Mouse (Mus musculus) myocyte (in vitro differentiated cells): ENCODE results near the gene Rab4a. TPM values are rescaled to one million over a fixed set of nuclear protein-coding genes. Genes with fewer than 3 reads are reported as not detected.
"Not testable (repeated sequence)": the region's sequence is repeated elsewhere in the genome, so short reads cannot be mapped to it uniquely, and the experiment has no call there.

Experiments used
- H3K27me3 ChIP-seq: one replicate; pipeline ENCODE4 v1.6.1; 2011; ENCODE audit not compliant: control insufficient read depth, insufficient read depth, insufficient read length
- H3K36me3 ChIP-seq: one replicate; pipeline ENCODE4 v1.6.1; 2011; ENCODE audit not compliant: control insufficient read depth, insufficient read depth
- H3K4me2 ChIP-seq: one replicate; pipeline ENCODE4 v1.6.1; 2011; ENCODE audit warnings: low read depth, control low read depth
- H3K4me3 ChIP-seq: one replicate; pipeline ENCODE4 v1.5.1; 2011; ENCODE audit warnings: mild to moderate bottlenecking, control low read depth, moderate library complexity
- H3K79me2 ChIP-seq: one replicate; pipeline ENCODE4 v1.6.1; 2011; ENCODE audit not compliant: control insufficient read depth, insufficient read depth
- H3ac ChIP-seq: one replicate; pipeline ENCODE4 v1.6.1; 2011; ENCODE audit not compliant: control insufficient read depth, insufficient read length
- CEBPB ChIP-seq: IDR thresholded peaks from 2 replicates; pipeline ENCODE4 v1.6.1; 2011; ENCODE audit warnings: mild to moderate bottlenecking, moderate library complexity; ENCODE audit not compliant: poor library complexity, insufficient read depth, severe bottlenecking
- E2F4 ChIP-seq: IDR thresholded peaks from one replicate; pipeline ENCODE4 v1.6.1; 2011; ENCODE audit warnings: mild to moderate bottlenecking, control low read depth, moderate library complexity; ENCODE audit not compliant: insufficient read depth
- MAX ChIP-seq: IDR thresholded peaks from one replicate; pipeline ENCODE4 v1.6.1; 2011; ENCODE audit warnings: low read depth, mild to moderate bottlenecking, control low read depth
- MYOD1 ChIP-seq, 3 experiments: IDR thresholded peaks; one replicate each; pipeline ENCODE4 v1.6.1; 2011; ENCODE audit warnings: control low read depth in 2 of 3, low read depth in 2 of 3, mild to moderate bottlenecking in 2 of 3, moderate library complexity in 1 of 3; ENCODE audit not compliant: insufficient read length in 2 of 3, control insufficient read depth in 1 of 3
- MYOG ChIP-seq, 3 experiments: IDR thresholded peaks; one replicate each; pipeline ENCODE4 v1.6.1; 2011; ENCODE audit warnings: control low read depth in 2 of 3, low read depth in 2 of 3, mild to moderate bottlenecking in 2 of 3; ENCODE audit not compliant: insufficient read length in 2 of 3, control insufficient read depth in 1 of 3, insufficient read depth in 1 of 3
- POLR2A ChIP-seq: IDR thresholded peaks from one replicate; pipeline ENCODE4 v1.6.1; 2011; ENCODE audit warnings: low read depth, mild to moderate bottlenecking, control low read depth, moderate library complexity; ENCODE audit not compliant: insufficient read length
- POLR2AphosphoS2 ChIP-seq: IDR thresholded peaks from one replicate; pipeline ENCODE4 v1.6.1; 2011; ENCODE audit warnings: low read depth, control low read depth; ENCODE audit not compliant: insufficient read length
- REST ChIP-seq: IDR thresholded peaks from one replicate; pipeline ENCODE4 v1.6.1; 2011; ENCODE audit warnings: mild to moderate bottlenecking, control low read depth, moderate library complexity; ENCODE audit not compliant: insufficient read depth, insufficient read length
- SRF ChIP-seq: IDR thresholded peaks from one replicate; pipeline ENCODE4 v1.6.1; 2011; ENCODE audit warnings: low read depth; ENCODE audit not compliant: control insufficient read depth, insufficient read length
- TCF12 ChIP-seq: IDR thresholded peaks from one replicate; pipeline ENCODE4 v1.6.1; 2011; ENCODE audit warnings: mild to moderate bottlenecking, control low read depth; ENCODE audit not compliant: poor library complexity, insufficient read depth, severe bottlenecking
- TCF3 ChIP-seq: IDR thresholded peaks from one replicate; pipeline ENCODE4 v1.6.1; 2011; ENCODE audit warnings: low read depth, control low read depth; ENCODE audit not compliant: insufficient read length
- USF1 ChIP-seq: IDR thresholded peaks from one replicate; pipeline ENCODE4 v1.6.1; 2011; ENCODE audit warnings: low read depth, mild to moderate bottlenecking, control low read depth, moderate library complexity
- polyA plus RNA-seq: library from polyadenylated mRNA; unstranded; fragments of >200 nt; fragmentation: generic; extraction: Trizol; gene quantifications from one replicate; pipeline ENCODE4 v1.2.1, GENCODE M21; 2012; ENCODE audit warnings: missing spikeins

The Rab4a gene
- polyA plus RNA-seq, 1 experiment: 24.0 TPM

- TF ChIP-seq CEBPB (no peak), E2F4 (no peak), REST (no peak), MAX (no peak), MYOG (IDR thresholded peaks at IDR 0.05; ENCODE audit: control insufficient read depth in 1 of 3, insufficient read depth in 1 of 3, insufficient read length in 2 of 3, low read depth in 2 of 3) (no peak), POLR2AphosphoS2 (no peak), TCF3 (no peak), MYOD1 (IDR thresholded peaks at IDR 0.05; ENCODE audit: control insufficient read depth in 1 of 3, insufficient read length in 2 of 3, low read depth in 2 of 3) (no peak), TCF12 (no peak), SRF (no peak), POLR2A (no peak), USF1 (no peak)
- peaks cover 16% of the 10 kb centered on the region for H3K79me2 ChIP-seq
- no peaks in the 10 kb centered on the region for H3K36me3 ChIP-seq
These were observed 522 bp upstream of the Rab4a start for GRCm38 (mm10) chr8:123805209-123805717.

GRCm38 (mm10) chr8:123806374-123806935 lies 670 bp downstream of the Rab4a start:
- Histone ChIP-seq H3ac (peak overlapping the region; percentile 44), H3K36me3 (no peaks in the 10 kb centered on the region), H3K79me2 (peaks cover 16% of the 10 kb centered on the region), H3K27me3 (no peaks in the 10 kb centered on the region), H3K4me2 (peak overlapping the region; percentile 95), H3K4me3 (peak overlapping the region; percentile 79)
- TF ChIP-seq MYOD1 (IDR thresholded peaks at IDR 0.05; ENCODE audit: control insufficient read depth in 1 of 3, insufficient read length in 2 of 3, low read depth in 2 of 3) (no peak), MYOG (IDR thresholded peaks at IDR 0.05; ENCODE audit: control insufficient read depth in 1 of 3, insufficient read depth in 1 of 3, insufficient read length in 2 of 3, low read depth in 2 of 3) (no peak), E2F4 (no peak)

More at GRCm38 (mm10) chr8:123805209-123805717, 522 bp upstream of the Rab4a start:
- Histone ChIP-seq H3ac (peak overlapping the region; percentile 44), H3K4me2 (peak overlapping the region; percentile 95), H3K27me3 (no peaks in the 10 kb centered on the region), H3K4me3 (peak overlapping the region; percentile 79)

GRCm38 (mm10) chr8:123807024-123807431 lies 1.2 kb downstream of the Rab4a start:
- no peak overlapping the region for H3ac ChIP-seq
- peak overlapping the region; percentile 79 for H3K4me3 ChIP-seq
- no peaks in the 10 kb centered on the region for H3K36me3 ChIP-seq
- no peaks in the 10 kb centered on the region for H3K27me3 ChIP-seq
- H3K79me2 ChIP-seq: peaks cover 19% of the 10 kb centered on the region
- peak overlapping the region; percentile 95 for H3K4me2 ChIP-seq
- TF ChIP-seq CEBPB: no peak

- TF ChIP-seq TCF12 (no peak), REST (no peak), MYOD1 (IDR thresholded peaks at IDR 0.05; ENCODE audit: control insufficient read depth in 1 of 3, insufficient read length in 2 of 3, low read depth in 2 of 3) (no peak), CEBPB (no peak), USF1 (no peak), POLR2A (no peak), E2F4 (no peak), TCF3 (no peak), MYOG (IDR thresholded peaks at IDR 0.05; ENCODE audit: control insufficient read depth in 1 of 3, insufficient read depth in 1 of 3, insufficient read length in 2 of 3, low read depth in 2 of 3) (no peak), MAX (no peak), POLR2AphosphoS2 (no peak), SRF (no peak)
- Histone ChIP-seq H3K79me2 (peaks cover 20% of the 10 kb centered on the region), H3K36me3 (no peaks in the 10 kb centered on the region), H3ac (no peak overlapping the region), H3K4me2 (no peak overlapping the region), H3K27me3 (no peaks in the 10 kb centered on the region), H3K4me3 (no peak overlapping the region)
These were observed 2.2 kb downstream of the Rab4a start for GRCm38 (mm10) chr8:123807852-123808573.

GRCm38 (mm10) chr8:123808671-123809070 lies 2.9 kb downstream of the Rab4a start:
- Histone ChIP-seq H3K4me2 (no peak overlapping the region), H3ac (no peak overlapping the region), H3K79me2 (peaks cover 20% of the 10 kb centered on the region), H3K27me3 (no peaks in the 10 kb centered on the region), H3K4me3 (no peak overlapping the region), H3K36me3 (no peaks in the 10 kb centered on the region)
- TF ChIP-seq POLR2AphosphoS2 (no peak), CEBPB (no peak), MYOD1 (IDR thresholded peaks at IDR 0.05; ENCODE audit: control insufficient read depth in 1 of 3, insufficient read length in 2 of 3, low read depth in 2 of 3) (no peak), SRF (no peak), MYOG (IDR thresholded peaks at IDR 0.05; ENCODE audit: control insufficient read depth in 1 of 3, insufficient read depth in 1 of 3, insufficient read length in 2 of 3, low read depth in 2 of 3) (no peak), MAX (no peak), USF1 (no peak), REST (no peak)

- H3K79me2 ChIP-seq: peaks cover 20% of the 10 kb centered on the region
- H3K27me3 ChIP-seq, H3K36me3 ChIP-seq, H3ac ChIP-seq, H3K4me2 ChIP-seq, H3K4me3 ChIP-seq: not testable (repeated sequence)
These were observed 3.6 kb downstream of the Rab4a start for GRCm38 (mm10) chr8:123809342-123809741.
